Mouse (Mus musculus): ENCODE measurements around the gene Ticrr.

The Ticrr gene

GRCm38 (mm10) chr7:79680231-79680630 is 20.2 kb downstream of the Ticrr start:
- DNase-seq (ENCODE audit: low spot score in 2 of 2), result no peak

- no peak for DNase-seq (ENCODE audit: low spot score in 2 of 2)
Observed at GRCm38 (mm10) chr7:79696495-79696894, 36.5 kb downstream of the Ticrr start.

GRCm38 (mm10) chr7:79702755-79703154 is 42.8 kb downstream of the Ticrr start:
- DNase-seq (ENCODE audit: low spot score in 2 of 2), result no peak

GRCm38 (mm10) chr7:79705210-79705609 is 45.2 kb downstream of the Ticrr start:
- DNase-seq (ENCODE audit: low spot score in 2 of 2), result no peak

- DNase-seq (ENCODE audit: low spot score in 2 of 2), result peak; percentile 40 to 58
Observed at GRCm38 (mm10) chr7:79710130-79710607, 50.2 kb downstream of the Ticrr start.

- peak in 1 of 2 experiments; percentile 22 for DNase-seq (ENCODE audit: low spot score in 2 of 2)
Observed at GRCm38 (mm10) chr7:79710831-79711230, 50.8 kb downstream of the Ticrr start.

GRCm38 (mm10) chr7:79715187-79715981 is 55.4 kb downstream of the Ticrr start, which contains the start of gene Kif7:
TSS of gene Kif7 (minus strand) at chr7:79715720.
- DNase-seq (ENCODE audit: low spot score in 2 of 2), result peak in 1 of 2 experiments; percentile 31

GRCm38 (mm10) chr7:79721386-79721977 is 61.5 kb downstream of the Ticrr start:
- DNase-seq (ENCODE audit: low spot score in 2 of 2), result peak in 1 of 2 experiments; percentile 51

GRCm38 (mm10) chr7:79727091-79727490 is 67.1 kb downstream of the Ticrr start:
- peak in 1 of 2 experiments; percentile 47 for DNase-seq (ENCODE audit: low spot score in 2 of 2)

GRCm38 (mm10) chr7:79728219-79728618 is 68.2 kb downstream of the Ticrr start:
- peak; percentile 44 to 61 for DNase-seq (ENCODE audit: low spot score in 2 of 2)

- peak; percentile 66 to 73 for DNase-seq (ENCODE audit: low spot score in 2 of 2)
Observed at GRCm38 (mm10) chr7:79729169-79729568, 69.2 kb downstream of the Ticrr start.

- DNase-seq (ENCODE audit: low spot score in 2 of 2), result no peak
Observed at GRCm38 (mm10) chr7:79729743-79730370, 69.9 kb downstream of the Ticrr start.

- DNase-seq (ENCODE audit: low spot score in 2 of 2), result no peak
Observed at GRCm38 (mm10) chr7:79731438-79731837, 71.4 kb downstream of the Ticrr start.

- DNase-seq (ENCODE audit: low spot score in 2 of 2), result no peak
Observed at GRCm38 (mm10) chr7:79732622-79733021, 72.6 kb downstream of the Ticrr start, which contains the start of gene Plin1. TSS of gene Plin1 (minus strand) at chr7:79732903.

- no peak for DNase-seq (ENCODE audit: low spot score in 2 of 2)
Observed at GRCm38 (mm10) chr7:79734563-79734962, 74.6 kb downstream of the Ticrr start.

- no peak for DNase-seq (ENCODE audit: low spot score in 2 of 2)
Observed at GRCm38 (mm10) chr7:79736511-79736910, 76.5 kb downstream of the Ticrr start.

- DNase-seq (ENCODE audit: low spot score in 2 of 2), result no peak
Observed at GRCm38 (mm10) chr7:79738913-79739312, 78.9 kb downstream of the Ticrr start.

- no peak for DNase-seq (ENCODE audit: low spot score in 2 of 2)
Observed at GRCm38 (mm10) chr7:79740279-79740678, 80.3 kb downstream of the Ticrr start.

- no peak for DNase-seq (ENCODE audit: low spot score in 2 of 2)
Observed at GRCm38 (mm10) chr7:79742277-79742658, 82.3 kb downstream of the Ticrr start.

- peak; percentile 65 to 81 for DNase-seq (ENCODE audit: low spot score in 2 of 2)
Observed at GRCm38 (mm10) chr7:79742659-79743536, 82.9 kb downstream of the Ticrr start, which contains the start of the genes Pex11a and Wdr93. TSS of gene Pex11a (minus strand) at chr7:79743131. TSS of gene Wdr93 (plus strand) at chr7:79743163.

GRCm38 (mm10) chr7:79744051-79744450 is 84.1 kb downstream of the Ticrr start:
- DNase-seq (ENCODE audit: low spot score in 2 of 2), result peak; percentile 22 to 39
